Mouse (Mus musculus): ENCODE measurements around the gene Rps2.
"Not testable (repeated sequence)": the region's sequence is repeated elsewhere in the genome, so short reads cannot be mapped to it uniquely, and the experiment has no call there.

Rps2 gene

DNA sequence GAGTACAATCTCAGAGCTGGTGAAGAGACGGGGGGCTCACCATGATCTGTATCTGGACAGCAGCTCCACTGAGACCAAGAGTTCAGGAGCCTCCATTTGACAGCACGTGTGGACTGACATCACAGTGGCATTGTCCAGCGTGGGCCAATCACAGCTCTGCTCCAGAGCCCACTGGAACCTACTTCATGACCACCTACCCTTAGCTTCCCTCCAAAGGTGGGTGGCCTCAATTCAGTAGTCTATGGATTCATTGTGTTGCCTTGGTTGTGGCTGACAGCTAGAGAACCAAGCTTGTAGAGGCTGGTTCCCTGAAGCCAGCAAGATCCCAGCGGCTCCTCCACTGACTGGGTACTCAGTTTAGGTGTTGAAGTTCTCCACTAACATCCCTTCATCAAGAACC is at the start of gene Rps2, which contains the start of gene Rnf151:
Gene Rps2 (plus strand): TSS at position 174 of the 400 bp plus-strand sequence.
Gene Rnf151 (minus strand): TSS at position 121 of the 400 bp plus-strand sequence.
- no peak for DNase-seq (ENCODE audit: low read depth, low spot score)

DNA sequence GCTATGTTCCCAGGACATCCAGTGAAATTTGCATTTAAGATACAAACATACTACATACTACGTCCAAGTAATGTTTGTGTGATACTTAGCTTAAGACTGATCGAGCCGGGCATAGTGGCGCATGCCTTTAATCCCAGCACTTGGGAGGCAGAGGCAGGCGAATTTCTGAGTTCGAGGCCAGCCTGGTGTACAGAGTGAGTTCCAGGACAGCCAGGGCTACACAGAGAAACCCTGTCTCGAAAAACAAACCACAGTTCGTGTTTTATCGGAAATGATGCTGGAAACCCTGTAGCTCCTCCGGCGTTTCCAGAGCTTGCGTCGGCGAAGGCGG is 48.7 kb upstream of the Rps2 start:
- not testable (repeated sequence) for DNase-seq (ENCODE audit: low read depth, low spot score)

DNA sequence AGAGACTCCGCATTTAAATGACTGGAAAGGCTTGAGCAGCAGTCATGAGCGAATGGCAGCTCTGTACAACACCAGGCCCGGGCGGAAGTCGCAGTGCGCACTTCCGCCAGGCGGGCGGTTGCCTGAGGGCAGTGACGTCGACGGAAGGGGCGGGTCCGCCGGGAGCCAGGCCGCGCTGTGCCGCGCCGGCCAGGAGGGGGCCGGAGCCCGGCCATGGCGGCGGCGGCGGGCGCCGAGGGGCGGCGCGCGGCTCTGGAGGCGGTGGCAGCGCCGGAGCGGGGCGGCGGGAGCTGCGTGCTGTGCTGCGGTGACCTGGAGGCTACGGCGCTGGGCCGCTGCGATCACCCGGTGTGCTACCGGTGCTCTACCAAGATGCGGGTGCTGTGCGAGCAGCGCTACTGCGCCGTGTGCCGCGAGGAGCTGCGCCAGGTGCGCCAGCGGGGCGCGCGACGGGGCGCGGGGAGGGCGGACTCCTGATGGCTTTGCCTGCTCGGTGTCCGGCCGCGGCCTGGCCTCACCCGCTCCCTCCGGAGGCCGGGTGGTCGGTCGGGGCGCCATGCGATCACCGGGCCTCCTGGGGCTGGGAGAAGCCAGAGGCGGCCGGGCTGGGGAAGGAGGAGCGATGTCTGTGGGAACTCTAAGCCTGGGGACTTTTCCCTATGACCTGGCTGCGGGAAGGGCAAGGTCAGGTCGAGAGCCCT is 48.2 kb upstream of the Rps2 start, which contains the start of gene Zfp598:
Gene Zfp598 (plus strand): TSS at position 143 of the 701 bp plus-strand sequence.
- peak; percentile 85 for DNase-seq (ENCODE audit: low read depth, low spot score)

- no peak for DNase-seq (ENCODE audit: low read depth, low spot score)
Observed at GRCm38 (mm10) chr17:24670246-24670844, 47.6 kb upstream of the Rps2 start.

- no peak for DNase-seq (ENCODE audit: low read depth, low spot score)
Observed at GRCm38 (mm10) chr17:24671346-24671745, 46.6 kb upstream of the Rps2 start.

GRCm38 (mm10) chr17:24672141-24672540 is 45.8 kb upstream of the Rps2 start:
- DNase-seq (ENCODE audit: low read depth, low spot score): no peak

- DNase-seq (ENCODE audit: low read depth, low spot score): no peak
Observed at GRCm38 (mm10) chr17:24674277-24674676, 43.6 kb upstream of the Rps2 start.

DNA sequence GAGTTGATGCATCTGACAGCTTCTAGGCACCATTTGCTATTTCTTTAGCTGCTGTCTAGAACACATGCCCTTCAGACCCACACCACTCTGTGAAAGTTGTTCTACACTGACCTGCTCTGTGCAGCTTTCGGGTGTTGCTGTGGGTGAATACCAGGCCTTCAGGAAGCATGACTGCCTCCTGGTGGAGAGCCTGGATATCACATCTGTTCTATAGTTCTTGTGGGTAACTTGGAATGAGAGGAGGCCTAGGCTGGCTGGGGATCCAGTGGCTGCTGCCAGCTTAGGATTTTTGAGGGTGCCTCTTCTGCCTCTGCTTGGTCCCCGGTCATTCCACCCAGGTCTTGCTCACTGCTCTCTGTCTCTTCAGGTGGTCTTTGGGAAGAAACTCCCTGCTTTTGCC is 41.7 kb upstream of the Rps2 start:
- peak; percentile 56 for DNase-seq (ENCODE audit: low read depth, low spot score)

DNA sequence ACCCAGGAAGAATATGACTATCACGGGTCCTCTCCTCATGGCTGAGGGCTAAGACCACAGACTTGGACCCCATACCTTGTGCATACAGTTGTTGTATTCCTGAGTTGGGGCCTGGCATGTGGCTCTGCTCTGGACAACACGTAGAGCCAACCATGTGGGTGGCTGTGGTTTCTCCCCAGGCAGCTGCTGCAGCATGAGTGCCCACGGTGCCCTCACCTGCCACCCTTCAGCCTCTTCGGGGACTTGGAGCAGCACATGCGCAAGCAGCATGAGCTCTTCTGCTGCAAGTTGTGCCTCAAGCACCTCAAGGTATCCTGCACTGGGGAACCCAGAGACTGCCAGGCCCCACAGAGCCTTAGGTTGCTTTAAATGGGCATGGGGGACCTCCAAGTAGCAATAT is 41.0 kb upstream of the Rps2 start:
- no peak for DNase-seq (ENCODE audit: low read depth, low spot score)

DNA sequence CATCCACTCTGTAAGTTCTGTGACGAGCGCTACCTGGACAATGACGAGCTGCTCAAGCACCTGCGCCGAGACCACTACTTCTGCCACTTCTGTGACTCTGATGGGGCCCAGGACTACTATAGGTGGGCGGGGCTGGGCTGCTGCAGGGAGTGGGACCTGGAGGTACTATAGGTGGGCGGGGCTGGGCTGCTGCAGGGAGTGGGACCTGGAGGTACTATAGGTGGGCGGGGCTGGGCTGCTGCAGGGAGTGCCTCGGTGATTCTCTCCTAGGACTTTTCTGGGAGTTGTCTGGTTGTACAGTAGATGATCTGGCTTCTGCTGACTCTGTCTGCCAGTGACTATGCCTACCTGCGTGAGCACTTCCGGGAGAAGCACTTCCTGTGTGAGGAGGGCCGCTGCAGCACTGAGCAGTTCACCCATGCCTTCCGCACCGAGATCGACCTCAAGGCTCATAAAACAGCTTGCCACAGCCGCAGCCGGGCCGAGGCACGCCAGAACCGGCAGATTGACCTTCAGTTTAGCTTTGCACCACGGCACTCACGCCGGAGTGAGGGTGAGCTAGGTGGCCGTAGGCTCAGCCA is 40.3 kb upstream of the Rps2 start:
- DNase-seq (ENCODE audit: low read depth, low spot score): no peak

DNA sequence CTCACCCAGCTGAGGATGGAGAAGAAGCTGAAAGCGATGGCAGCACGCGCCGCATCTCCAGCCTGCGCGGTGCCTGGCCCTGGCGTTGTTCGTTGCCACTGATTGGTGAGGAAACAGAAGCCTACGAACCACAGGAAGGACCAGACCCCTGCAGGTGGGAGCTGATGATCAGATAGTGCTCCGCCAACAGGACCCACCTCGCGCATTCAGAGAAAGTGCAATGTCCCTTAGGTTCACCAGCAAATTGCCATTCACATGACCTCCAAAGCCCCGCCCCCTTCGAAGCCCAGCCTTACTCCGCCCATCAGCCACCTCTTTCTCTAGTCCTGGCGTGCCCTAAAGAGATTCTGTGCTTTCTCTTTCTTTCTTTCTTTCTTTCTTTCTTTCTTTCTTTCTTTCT is 31.4 kb upstream of the Rps2 start:
- DNase-seq (ENCODE audit: low read depth, low spot score): no peak

DNA sequence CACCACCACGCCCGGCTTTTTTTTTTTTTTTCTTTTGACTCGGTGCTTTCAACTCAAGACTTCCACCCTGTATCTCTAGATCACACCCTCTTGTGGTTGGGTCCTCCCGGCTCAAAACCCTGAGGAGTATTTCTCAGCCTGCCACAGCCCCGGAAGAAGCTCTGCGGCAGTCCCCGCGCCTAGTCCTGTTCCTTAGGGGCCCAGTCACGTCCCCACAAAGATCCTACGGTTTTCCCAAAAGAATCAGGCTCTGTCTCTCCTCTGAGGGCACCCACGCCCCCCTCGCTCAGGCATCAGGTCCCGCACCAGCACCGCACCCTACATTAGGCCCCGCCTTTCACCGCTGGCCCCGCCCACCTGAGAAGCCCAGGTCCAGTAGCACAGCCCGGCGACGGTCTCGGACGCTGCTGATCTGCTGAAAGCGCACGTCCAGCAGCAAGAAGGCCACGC is 30.7 kb upstream of the Rps2 start:
- DNase-seq (ENCODE audit: low read depth, low spot score): no peak

GRCm38 (mm10) chr17:24687599-24687998 is 30.3 kb upstream of the Rps2 start:
- DNase-seq (ENCODE audit: low read depth, low spot score): no peak

GRCm38 (mm10) chr17:24689251-24690081 is 28.4 kb upstream of the Rps2 start, which contains the start of gene Syngr3:
TSS of gene Syngr3 (minus strand) at chr17:24689955.
- no peak for DNase-seq (ENCODE audit: low read depth, low spot score)

- no peak for DNase-seq (ENCODE audit: low read depth, low spot score)
Observed at GRCm38 (mm10) chr17:24692385-24692784, 25.5 kb upstream of the Rps2 start.

- no peak for DNase-seq (ENCODE audit: low read depth, low spot score)
Observed at GRCm38 (mm10) chr17:24695326-24696010, 22.4 kb upstream of the Rps2 start.

DNA sequence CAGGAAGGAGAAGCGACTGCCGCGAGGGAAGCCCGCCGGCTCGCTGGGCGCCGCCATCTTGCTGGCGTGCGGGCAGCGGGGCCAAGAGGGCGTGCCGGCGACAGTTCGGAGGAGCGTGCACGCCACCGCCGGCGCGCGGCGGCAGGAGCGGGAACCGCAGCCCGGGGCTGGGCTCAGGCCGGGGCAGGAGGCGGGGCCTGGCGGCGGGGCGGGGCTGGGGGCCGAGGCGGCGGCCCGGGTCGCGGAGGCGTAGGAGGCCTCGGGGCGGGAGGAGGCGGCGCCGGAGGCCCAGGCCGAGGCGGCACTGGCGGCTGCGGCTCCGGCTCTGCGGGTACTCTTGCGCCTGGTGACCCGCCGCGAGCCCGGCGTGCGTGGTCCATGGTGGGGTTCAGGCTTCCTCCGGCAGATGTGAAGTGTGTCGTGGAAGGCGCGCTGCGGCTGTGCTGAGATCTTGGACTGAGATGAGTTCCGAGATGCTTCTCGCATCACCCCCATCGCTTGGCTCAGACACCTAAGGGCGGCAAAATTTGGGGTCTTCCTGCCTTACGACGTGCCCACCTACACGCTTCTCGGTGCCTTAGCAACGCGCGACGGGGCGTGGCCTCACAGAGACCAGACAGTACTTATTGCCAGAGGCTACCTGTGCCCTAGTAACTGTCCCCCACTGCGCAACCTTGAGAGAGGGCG is 21.8 kb upstream of the Rps2 start, which contains the start of the genes Gfer and Noxo1:
Gene Gfer (minus strand): TSS at position 146 of the 687 bp plus-strand sequence.
Gene Noxo1 (plus strand): TSS at position 224 of the 687 bp plus-strand sequence.
- DNase-seq (ENCODE audit: low read depth, low spot score): peak; percentile 80

DNA sequence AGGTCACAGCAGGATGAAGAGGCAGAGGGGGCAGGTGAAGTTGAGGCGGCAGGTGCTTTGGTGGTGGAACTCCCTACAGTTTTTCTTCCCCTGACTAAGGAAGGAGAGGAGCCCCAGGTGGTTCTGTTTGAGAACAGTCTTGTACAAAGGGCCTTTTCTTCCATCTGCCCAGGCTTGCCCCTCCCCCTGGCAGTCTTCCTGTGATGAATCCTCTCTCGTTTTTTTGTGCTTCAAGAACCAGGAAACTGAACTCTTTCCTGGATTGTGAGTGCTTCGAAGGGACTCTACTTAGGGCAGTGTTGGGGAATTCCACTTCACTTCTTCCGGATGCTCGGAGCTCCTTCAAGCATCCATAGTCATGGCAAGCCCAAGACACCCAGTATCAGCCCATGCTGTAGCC is 19.9 kb upstream of the Rps2 start:
- no peak for DNase-seq (ENCODE audit: low read depth, low spot score)

- no peak for DNase-seq (ENCODE audit: low read depth, low spot score)
Observed at GRCm38 (mm10) chr17:24698715-24699114, 19.2 kb upstream of the Rps2 start.

GRCm38 (mm10) chr17:24699473-24699872 is 18.4 kb upstream of the Rps2 start:
- DNase-seq (ENCODE audit: low read depth, low spot score): no peak

- no peak for DNase-seq (ENCODE audit: low read depth, low spot score)
Observed at GRCm38 (mm10) chr17:24701251-24701650, 16.7 kb upstream of the Rps2 start.

Data from embryo, embryonic 11.5 days (tissue).